Mouse (Mus musculus): ENCODE results near the gene Ifnl3.
"Not testable (repeated sequence)": the region's sequence is repeated elsewhere in the genome, so short reads cannot be mapped to it uniquely, and the experiment has no call there.

The Ifnl3 gene

GRCm38 (mm10) chr7:28522536-28522935 lies at the start of gene Ifnl3:
Gene Ifnl3, plus strand, starts transcription at chr7:28522836.
- not testable (repeated sequence) for DNase-seq (ENCODE audit: low spot score in 2 of 2)

- DNase-seq (ENCODE audit: low spot score in 2 of 2) = no peak
These were observed 46.4 kb upstream of the Ifnl3 start for GRCm38 (mm10) chr7:28476191-28476590.

DNA sequence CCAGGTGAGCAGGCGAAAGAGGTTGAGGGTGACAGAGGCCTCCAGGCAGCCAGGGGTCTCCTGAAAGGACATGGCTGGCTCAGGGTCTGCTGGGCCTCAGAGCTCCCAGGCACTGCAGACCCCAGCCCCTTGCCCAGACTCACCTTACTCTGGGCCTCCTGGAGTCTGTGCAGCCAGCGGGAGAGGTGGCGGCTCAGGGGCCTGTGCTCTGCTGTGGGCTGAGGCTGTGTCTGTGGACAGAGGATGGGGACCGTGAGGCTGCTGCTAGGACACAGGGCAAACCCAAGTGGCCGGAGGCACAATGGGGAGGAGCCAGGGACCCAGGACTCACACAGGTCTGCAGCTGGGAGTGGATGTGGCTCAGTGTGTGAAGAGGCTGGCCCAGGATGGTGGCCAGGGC lies 45.3 kb upstream of the Ifnl3 start:
- no peak for DNase-seq (ENCODE audit: low spot score in 2 of 2)

GRCm38 (mm10) chr7:28478854-28479253 lies 43.8 kb upstream of the Ifnl3 start:
- no peak for DNase-seq (ENCODE audit: low spot score in 2 of 2)

- no peak for DNase-seq (ENCODE audit: low spot score in 2 of 2)
These were observed 39.8 kb upstream of the Ifnl3 start for GRCm38 (mm10) chr7:28482854-28483253.

GRCm38 (mm10) chr7:28484192-28484591 lies 38.4 kb upstream of the Ifnl3 start:
- DNase-seq (ENCODE audit: low spot score in 2 of 2) = no peak

- no peak for DNase-seq (ENCODE audit: low spot score in 2 of 2)
These were observed 34.6 kb upstream of the Ifnl3 start for GRCm38 (mm10) chr7:28488030-28488491.

DNA sequence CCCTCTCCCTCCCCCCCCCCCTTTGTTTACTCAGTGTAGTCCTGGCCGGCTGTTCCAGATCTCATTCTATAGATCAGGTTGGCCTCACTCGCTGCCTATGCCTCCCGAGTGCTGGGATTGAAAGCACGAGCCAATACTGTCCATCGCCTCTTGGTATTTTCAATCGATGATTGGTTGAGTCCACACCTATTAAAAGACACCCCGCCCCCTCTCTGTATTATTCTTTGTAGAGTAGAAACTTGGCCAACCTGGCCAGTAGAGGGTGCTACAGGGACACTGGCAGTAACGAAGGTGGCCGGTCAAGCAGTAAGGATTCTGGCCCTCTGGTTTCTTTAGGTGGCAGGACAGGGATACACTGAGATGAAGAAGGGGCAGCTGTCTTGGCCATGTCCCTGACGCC lies 32.2 kb upstream of the Ifnl3 start:
- peak; percentile 49 to 63 for DNase-seq (ENCODE audit: low spot score in 2 of 2)

- no peak for DNase-seq (ENCODE audit: low spot score in 2 of 2)
These were observed 31.7 kb upstream of the Ifnl3 start for GRCm38 (mm10) chr7:28490903-28491302.

DNA sequence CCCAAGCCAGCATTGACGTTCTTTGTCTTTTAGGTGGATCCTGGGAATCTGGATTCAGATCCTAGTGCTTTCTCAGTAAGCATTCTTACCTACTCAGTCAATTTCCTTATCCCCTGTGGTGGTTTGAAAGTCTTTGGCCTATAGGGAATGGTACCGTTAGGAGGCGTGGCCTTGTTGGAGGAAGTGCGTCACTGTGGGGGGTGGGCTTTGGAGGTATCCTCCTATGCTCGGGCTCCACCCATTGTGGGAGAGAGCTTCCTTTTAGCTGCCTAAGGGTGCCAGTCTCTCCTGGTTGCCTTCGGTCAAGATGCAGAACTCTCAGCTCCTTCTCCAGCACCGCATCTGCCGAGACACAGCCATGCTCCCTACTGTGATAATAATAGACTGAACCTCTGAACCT lies 30.3 kb upstream of the Ifnl3 start:
- DNase-seq (ENCODE audit: low spot score in 2 of 2) = no peak

- DNase-seq (ENCODE audit: low spot score in 2 of 2) = no peak
These were observed 27.2 kb upstream of the Ifnl3 start for GRCm38 (mm10) chr7:28495426-28495825.

- DNase-seq (ENCODE audit: low spot score in 2 of 2) = no peak
These were observed 17.1 kb upstream of the Ifnl3 start for GRCm38 (mm10) chr7:28505585-28505984.

DNA sequence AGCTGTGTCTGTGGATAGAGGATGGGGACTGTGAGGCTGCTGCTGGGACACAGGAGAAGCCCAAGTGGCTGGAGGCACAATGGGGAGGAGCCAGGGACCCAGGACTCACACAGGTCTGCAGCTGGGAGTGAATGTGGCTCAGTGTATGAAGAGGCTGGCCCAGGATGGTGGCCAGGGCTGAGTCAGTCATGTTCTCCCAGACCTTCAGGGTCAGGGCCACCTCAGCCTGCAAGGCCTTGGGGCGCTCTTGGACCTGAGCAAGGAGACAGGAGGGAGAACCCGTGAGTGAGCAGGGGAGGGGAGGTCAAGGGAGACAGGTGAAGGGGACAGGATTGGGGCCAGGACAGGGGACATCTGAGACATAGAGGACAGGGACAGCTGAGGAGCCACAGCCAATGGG lies 13.5 kb upstream of the Ifnl3 start:
- not testable (repeated sequence) for DNase-seq (ENCODE audit: low spot score in 2 of 2)

DNA sequence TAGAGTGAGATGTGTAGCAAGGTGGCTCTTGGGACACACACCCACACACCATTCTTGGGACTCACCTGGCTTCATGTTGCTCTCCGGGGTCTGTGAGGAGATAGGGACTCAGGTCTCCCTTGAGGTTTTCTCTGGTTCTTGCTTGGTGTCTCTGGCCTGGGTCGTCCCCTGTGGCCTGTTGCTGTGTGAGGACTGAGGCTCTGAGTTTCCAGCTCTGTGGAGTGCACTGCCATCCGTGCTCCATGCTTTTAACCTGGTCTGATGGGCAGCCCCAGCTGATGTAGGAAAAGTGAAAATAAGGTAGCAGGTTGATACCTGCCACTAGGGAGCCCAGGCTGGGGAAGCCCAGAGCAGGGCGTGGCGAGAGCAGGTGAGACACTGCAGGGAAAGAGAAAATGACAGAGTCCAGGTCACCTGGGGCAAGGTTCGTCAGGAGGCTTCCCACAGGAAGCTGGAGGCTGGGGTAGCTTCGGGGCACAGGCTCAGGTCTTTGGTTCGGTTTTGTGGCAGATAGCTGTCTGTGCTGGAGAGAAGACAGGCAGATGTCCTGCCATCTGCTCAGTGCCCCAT lies 12.1 kb upstream of the Ifnl3 start, which contains the start of gene Ifnl2:
TSS of gene Ifnl2 (minus strand) at position 51 of the 570 bp plus-strand sequence.
- DNase-seq (ENCODE audit: low spot score in 2 of 2) = not testable (repeated sequence)

DNA sequence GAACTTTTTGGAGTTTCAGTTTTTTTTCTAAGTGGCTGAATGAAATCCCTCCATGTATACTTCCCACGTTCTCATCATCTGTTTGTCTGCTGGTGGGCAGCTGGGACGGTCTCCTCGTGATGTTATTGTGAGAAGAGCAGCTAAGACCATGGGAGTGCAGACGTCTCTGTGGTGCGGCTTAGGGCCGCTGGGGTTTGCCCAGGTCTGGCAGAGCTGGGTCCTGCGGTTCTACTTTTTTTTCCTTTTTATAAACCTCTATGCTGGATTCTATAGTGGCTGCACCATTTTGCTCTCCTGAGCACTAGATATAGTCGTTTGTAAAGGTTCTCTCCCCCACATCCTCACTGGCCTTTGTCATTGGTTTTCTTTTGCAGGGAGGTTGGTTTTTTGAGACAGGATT lies 11.2 kb upstream of the Ifnl3 start:
- no peak for DNase-seq (ENCODE audit: low spot score in 2 of 2)

DNA sequence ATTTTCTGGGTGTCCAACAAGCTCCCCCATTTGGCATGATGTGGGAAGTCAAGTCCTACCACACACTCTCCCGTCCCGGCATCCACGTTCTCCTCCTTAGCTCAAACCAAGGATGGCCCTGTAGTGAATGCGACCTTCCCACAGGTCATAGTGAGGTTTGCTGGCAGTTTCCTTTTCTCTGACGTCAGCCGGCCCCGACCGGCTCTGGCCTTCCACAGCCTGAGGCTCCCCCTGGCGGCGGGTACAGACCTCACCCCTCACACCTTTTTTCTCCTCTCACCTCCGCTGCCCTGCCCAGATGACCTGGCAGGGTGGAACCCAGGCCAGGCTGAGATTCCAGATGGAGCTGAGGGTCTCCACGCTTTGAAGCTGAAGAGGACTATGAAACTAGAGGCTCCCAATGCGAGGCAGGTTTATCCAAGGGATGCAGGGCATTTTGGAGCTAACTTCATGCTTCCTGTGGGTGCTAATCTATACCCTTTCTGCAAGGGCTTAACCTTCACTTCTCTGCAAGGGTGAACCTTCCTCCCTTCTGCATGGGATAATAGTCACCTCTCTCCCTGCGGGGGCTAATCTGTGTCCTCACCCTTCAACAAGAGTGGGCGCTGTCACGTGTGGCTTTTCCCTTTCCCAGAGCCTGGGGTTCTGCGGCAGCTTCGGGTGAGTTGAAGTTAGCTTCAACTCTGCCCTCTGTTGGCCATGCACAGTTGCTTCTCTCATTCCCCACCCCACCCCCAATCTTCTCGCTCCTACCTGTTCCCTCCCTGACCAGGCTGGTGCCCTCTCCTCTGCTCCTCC lies 5.5 kb downstream of the Ifnl3 start:
- peak; percentile 83 to 89 for DNase-seq (ENCODE audit: low spot score in 2 of 2)

DNA sequence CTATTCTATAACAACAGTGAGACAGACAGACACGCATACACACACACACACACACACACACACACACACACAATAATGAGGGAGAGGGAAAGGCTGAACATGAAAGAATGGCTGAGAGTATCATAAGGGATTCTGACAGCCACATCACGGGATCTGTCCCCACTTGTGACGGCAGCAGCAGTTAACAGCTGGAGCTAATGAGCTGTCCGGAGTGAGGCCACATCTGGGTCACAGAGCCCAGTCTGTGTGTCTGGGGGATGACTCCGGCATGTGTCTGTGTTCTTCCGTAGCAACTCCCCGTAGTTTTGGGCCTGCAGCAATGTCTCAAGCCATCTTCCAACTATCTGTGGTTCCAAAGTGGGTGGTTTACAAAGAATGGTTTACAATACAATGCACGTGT lies 9.4 kb downstream of the Ifnl3 start:
- DNase-seq (ENCODE audit: low spot score in 2 of 2) = no peak

GRCm38 (mm10) chr7:28538886-28539285 lies 16.2 kb downstream of the Ifnl3 start:
- DNase-seq (ENCODE audit: low spot score in 2 of 2) = not testable (repeated sequence)

- no peak for DNase-seq (ENCODE audit: low spot score in 2 of 2)
These were observed 17.9 kb downstream of the Ifnl3 start, which contains the start of gene Sycn for GRCm38 (mm10) chr7:28540526-28540925. Gene Sycn, plus strand, starts transcription at chr7:28540885.

DNA sequence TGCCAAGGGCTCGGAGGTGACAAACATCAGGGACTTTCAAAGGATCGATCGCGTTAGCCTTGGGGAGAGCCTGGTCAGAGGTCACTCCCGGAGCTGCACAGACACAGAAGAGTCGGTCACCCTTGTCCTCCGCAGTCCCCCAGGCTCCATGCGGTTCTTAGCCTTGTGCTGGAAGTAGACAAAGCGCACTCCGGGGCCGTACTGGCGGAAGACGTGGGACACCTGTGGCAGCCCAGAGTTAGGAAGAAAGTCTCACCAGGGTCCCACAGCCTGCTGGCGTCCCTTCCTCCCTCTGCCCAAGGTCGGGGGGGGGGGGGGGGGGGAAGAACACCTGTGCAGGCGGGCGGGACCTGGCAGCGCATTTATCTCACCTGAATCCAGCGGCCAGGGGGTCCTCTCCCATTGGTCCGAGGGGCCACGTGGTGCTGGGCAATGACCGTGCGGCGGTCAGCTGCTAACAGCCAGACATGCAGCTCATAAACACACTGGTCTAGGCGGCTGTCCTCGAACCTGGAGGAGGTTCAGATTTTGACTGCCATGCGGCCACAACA lies 21.5 kb downstream of the Ifnl3 start:
- DNase-seq (ENCODE audit: low spot score in 2 of 2) = no peak

DNA sequence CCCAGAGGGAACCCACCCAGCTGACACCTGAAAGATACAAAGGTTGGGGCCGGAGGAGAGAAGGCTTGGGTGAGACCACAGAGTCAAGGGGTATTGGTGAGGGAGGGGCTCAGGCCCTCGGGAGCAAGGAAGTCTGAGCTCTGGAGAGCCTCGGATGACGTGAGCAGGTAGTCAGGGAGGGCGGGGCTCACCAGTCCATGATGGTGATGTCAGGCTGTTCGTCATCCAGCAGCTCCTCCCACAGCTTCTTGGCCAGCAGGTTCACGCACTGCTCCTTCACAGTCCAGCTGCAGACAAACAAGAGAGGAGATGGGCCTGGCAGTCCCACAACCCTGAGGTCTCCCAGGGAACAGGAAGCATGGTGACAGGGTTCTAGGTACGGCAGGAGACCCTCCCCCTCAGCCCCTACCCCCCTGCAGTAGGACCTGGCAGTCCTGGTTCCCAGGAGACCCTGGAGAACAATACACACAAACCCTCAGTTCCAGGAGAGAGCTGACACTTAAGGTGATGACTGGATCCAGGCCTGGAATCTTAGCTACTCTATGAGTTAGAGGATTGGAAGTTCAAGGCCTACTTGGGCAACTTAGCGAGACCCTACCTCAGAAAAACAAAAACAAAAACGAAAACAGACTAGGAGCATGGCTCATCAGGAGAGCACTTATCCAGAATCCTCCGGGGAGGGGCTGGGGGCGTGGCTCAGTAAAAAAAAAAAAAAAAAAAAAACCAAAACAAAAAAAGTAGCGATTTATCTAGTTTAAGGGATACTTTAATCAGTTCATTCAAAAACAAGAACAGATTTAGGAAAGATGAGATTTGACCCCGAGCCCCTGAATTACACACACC lies 22.6 kb downstream of the Ifnl3 start:
- DNase-seq (ENCODE audit: low spot score in 2 of 2) = no peak

DNA sequence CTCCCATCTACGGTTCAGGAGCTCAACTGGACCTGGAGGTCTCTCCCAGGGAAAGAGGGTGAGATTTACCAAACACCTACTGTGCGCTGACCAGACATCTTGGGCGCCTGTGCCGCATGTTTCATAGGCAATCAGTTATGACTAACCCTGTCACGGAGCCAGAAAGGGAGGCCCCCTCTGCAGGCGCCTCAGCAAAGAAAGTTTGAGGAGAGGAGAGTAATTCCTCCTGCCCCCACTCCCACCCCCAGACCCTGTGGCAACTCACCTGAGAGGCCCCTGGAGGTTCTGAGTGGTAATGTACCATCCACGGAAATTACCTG lies 23.2 kb downstream of the Ifnl3 start:
- DNase-seq (ENCODE audit: low spot score in 2 of 2) = no peak
